Mouse (Mus musculus): ENCODE results near the gene Ccnl1.

The Ccnl1 gene

DNA sequence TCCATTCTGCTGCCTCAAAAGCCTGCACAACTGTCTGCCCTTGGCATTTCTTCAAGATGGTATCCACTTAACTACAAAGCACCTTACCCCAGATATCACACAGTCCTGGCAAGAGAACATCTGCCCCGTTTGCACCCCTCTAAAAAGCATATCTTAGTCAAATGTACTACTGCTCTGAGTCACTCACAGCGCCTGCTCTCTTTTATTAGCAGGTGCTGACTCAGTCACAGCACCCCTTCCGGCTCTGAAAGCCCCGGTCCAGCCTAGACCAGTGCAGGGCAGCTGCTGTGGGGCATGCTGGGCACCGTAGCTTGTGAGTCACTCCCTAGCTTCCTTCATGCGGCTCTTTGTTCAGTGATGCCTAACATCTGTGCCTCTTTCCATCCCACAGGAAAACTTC is 35.6 kb downstream of the Ccnl1 start:
- no peak for DNase-seq

DNA sequence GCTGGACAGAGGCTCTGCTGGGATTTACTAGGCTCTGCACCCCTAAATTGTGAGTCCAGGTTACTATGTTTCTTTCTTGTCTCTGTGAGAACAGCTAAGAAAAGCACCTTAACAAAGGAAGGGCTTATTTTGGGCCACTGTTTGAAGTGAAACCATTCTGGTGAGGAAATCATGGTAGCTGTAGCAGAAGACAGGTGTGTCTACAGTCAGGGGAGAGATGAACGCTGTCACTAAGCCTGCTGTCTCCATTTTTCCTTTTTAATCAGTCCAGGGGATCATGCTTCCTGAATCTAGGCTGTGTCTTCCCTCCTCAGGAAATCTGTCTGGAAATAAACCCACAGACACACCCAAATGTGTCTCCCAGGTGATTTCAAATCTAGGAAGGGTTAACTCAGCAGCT is 36.4 kb downstream of the Ccnl1 start:
- DNase-seq: no peak

DNA sequence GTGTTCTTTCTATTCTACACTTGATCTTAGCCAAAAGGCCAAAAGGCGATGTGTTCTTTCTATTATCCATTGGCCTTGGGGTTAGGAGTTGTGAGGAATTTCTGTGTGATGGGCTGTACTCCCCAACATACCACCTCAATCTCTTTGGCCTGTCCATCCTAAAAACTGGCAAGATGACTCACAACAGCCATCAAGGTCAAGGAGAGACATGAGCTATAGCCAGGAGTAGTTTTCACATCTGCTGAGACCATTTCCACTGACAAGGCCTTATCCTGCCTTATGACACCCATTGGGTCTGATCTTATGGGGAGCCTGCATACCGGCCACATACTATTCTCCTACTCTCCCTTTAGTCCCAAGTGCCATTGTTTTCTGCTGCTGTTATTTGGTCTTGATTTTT is 39.0 kb downstream of the Ccnl1 start:
- DNase-seq: no peak

DNA sequence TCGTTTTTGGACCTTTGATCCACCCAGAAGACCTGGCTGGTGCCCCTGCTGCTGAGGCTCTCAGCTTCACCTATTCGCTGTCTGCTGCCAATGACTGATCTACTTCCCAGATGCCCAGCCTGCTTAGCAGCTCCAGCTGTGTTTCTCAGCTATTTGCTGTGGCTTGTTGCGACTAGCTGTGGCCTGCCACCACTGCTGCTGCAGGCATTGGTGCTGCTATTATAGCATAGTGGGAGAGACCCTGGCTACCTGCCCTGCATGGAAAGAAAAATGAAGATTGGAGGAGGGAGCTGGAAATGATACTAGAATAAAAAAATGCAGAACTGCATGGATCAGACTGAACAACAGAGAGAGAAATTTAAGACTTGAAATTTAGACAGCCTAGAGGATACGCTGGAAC is 45.1 kb downstream of the Ccnl1 start:
- no peak for DNase-seq

DNA sequence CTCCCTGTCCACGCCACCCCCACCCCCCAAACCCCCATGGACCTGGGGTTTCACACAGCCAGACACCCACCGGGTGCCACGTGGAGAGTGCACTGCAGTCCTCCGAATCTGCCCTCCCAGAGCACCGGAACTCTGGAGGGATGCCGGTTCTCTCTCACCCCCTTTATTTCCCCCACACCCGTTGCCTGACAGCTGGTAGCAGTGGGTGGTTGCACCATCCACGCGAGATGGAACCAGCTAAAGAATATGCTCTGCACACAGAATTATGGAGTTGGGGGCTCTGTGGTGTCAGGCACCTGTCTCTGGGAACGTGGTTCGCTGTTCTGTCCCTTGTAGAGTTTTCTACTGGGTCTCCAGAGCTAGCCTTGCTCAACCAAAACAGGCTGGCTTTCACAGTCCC is 45.8 kb downstream of the Ccnl1 start:
- no peak for DNase-seq

DNA sequence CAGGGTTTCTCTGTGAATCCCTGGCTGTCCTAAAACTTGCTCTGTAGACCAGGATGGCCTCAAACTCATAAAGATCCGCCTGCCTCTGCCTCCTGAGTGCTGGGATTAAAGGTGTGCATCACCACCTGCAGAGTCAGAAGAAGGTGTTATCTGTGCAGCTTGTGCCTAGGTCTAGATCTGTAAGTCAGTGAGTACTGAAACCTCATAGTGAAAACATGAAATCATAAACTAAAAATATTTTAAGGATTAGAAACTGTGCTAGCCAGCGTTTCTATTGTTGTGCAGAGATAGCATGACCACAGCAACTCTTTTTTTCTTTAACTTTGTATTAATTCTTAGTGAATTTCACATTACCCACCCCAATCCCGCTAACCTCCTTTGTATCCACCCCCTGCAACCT is 46.8 kb downstream of the Ccnl1 start:
- no peak for DNase-seq

DNA sequence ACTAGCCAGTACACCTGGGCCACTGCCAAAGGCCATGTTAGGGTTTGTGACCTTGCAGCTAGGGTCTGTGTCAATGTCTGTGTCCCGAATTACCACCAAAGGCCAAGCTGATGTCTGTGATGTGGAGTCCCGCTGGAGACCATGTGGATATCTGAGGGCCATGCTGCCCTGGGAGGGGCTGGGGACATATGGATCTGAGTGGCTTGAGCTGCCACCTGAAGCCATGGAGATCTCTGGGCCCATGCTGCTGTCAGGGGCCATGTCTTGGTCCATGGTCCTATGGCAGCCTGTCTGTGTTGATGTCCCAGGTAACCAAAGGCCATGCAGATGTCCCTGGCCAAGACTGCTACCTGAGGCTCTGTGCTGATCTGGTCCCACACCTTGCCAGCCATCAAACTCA is 48.6 kb downstream of the Ccnl1 start:
- no peak for DNase-seq

DNA sequence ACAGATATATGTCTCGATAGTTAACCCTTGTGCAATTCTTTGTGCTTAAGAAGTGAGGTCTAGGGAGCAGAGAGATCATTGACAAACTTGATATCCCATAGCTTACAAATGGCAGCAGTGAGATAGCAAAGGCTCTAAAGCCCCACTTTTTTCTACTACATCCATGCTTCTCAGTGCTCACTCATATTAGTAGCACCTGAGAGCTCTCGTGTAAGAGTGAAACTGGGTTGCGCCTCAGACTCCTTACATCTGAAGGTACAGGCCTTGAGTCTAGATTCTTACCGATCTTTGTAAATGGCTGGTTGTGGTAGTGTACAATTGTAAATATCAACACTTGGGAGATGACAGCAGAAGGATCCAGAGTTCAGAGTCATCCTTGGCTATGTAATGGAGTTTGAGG is 50.5 kb downstream of the Ccnl1 start:
- no peak for DNase-seq

DNA sequence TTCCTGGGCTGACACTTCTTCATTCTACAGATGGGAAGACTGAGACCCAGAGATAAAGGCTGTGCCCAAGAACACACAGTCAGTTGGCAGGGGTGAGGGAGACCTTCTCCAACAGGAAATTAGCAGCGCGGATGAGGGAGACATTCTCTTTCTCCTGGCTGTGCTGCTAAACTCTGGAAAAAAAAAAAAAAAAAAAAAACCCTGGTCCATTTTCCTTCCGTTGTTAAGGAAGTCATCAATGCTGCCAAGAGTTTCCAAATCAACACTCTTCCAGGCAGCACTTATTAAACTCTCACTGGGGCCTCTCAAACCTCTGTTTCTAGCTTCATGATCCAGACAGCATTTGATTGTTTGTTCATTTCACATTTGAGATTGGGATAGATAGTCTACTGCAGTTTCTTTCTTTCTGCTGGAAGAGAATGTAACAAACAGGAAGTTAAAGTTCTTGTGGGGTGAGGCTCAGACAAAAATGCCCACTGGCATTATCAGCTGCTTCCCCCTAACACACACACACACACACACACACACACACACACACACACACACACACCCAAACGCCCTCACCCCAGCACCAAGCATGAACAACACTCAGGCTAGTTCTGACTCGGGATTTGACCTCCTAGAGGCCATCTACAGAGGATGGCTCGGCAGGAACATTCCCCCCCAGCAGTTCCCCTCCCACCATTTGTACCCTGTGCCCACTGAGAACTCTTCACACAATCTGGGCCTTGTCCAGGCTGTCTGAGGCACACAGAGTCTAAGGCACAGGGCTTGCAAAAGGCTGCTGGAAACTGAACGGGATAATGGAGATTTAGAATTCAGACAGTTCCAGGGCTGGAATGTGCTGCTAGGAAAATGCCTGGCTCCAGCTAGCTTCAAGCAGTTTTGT is 52.5 kb downstream of the Ccnl1 start:
- no peak for DNase-seq

DNA sequence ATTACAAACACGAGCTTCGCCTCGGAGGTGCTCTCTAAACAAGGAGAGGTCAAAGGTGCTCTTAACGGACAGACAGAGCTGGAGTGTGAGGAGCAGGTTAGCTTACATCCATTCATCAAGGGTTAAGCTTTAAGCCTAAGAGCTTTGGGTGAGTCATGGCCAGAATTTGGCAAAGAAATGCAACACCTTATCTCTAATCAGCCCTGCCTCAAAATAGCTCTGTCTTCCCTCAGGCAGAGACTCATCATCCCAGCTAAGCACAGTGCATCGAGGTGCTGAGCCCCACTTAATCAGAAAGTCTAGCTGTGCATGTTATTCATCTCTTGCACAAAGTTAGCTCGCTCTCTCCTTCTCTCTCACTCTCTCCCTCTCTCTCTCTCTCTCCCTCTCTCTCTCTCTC is 53.3 kb downstream of the Ccnl1 start:
- DNase-seq: no peak

DNA sequence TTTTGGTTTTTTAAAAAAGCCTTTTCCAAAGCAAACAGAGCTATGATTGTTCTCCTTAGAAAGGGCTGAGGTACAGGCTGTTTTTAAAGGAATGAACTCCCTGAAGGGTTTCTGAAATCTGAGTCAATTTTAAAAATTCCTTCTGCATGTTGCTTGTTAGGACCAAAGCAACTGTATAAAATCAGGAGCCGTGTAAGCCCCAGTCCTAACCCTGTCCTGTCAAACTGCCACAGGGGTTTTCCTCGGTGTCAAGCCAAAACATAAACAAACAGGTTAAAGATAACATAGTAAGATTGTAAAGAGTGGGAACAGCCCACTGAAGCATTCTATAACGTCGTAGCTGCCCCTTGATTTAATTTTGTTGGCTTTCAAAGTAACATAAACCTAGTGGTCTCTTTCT is 53.9 kb downstream of the Ccnl1 start:
- no peak for DNase-seq

DNA sequence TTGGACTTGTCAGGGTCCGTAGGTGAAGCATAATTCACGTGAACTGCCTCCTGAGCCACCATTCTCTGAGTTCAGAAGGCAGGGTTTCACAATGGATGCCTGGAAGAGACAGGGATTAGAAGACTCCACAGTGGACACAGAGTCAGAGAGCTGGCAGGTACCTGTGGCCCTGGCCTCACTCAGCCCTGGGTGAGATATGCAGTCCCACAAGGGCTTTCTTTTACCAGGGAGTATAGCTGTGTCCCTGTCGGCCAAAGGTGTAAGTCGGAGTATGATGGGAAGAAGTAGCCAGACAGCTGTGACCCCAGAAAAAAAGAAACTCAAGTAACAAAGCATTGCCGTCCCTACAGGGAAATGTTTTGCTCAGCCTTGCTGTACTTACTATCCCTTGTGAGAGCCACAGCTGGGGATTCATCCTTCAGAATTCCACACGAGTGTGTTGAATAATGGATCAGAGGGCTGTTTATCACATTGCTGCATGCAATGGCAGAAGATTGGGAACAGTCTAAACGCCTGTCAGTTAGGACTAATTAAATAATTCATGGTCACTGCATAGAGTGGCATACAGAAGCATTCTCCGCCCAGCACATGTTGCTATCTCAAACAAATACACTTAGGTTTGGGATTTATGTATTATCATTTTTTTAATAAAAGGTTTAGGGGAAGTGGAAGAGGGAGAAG is 59.3 kb downstream of the Ccnl1 start:
- DNase-seq: no peak

DNA sequence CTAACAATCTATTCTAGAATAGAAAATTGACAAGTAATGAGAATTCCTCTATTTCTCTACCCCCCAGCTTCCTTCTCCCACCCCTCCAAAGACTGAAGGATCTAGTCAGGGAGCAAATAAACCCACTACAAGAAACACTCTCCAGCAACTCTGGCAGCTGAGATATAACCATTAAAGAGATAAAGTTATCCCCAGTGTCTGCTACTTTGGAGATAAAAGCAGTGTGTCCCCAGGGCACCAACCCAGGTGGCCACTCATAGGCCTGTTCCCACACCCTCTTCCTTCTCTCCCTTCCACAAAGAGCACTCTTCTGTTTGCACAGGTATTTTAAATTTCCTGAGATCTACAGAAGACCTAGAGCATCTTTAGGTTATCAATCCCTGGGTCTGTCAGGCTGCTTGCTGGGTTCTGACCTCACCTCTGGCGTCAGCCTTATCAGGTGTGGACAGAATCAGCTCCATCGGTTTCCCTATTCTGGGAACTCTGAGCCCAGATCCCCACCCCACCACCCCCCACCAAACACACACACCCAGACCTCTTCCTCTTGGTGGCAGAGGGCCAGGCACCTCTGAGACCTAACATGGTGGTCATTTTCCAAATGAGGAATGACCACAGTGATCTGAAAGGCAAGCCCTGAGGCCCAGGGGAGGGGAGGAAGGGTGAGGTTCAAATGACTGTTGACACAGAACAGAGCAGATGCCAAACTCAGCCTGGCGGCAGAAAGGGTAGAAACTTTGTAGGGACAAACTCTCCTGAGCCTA is 60.6 kb downstream of the Ccnl1 start:
- DNase-seq: no peak

Measured in right cerebral cortex, postnatal 14 days (tissue).